Mouse (Mus musculus): Measurements from ENCODE around the gene Ccdc70. TPM values are rescaled to one million over a fixed set of nuclear protein-coding genes. Genes with fewer than 3 reads are reported as not detected.

Gene Ccdc70
- polyA plus RNA-seq, 1 experiment from 2014 or later: not detected

GRCm38 (mm10) chr8:22013034-22013707 is 43.6 kb downstream of the Ccdc70 start:
- no peak for DNase-seq
- 84% methylated on average over 24 of the region's 24 CpGs for WGBS
- no peak overlapping the region for H3K4me3 ChIP-seq (replicated peaks; ENCODE audit: low read depth, low read length)
- no peaks in the 10 kb centered on the region for H3K9me3 ChIP-seq (ENCODE audit: control insufficient read depth, low read length)
- no peak overlapping the region for H3K27ac ChIP-seq (replicated peaks; ENCODE audit: low read depth, low read length)
- no peaks in the 10 kb centered on the region for H3K4me1 ChIP-seq (ENCODE audit: control insufficient read depth, insufficient read depth, low read length)
- H3K9ac ChIP-seq (replicated peaks; ENCODE audit: low read length): no peak overlapping the region
- no peak; the same call in 1 of the 2 replicates for ATAC-seq (ENCODE audit: low FRiP score, low TSS enrichment)
- no peak overlapping the region for H3K4me2 ChIP-seq (ENCODE audit: low read length)
- no peaks in the 10 kb centered on the region for H3K27me3 ChIP-seq (ENCODE audit: control insufficient read depth, insufficient read depth, low read length)
- no peaks in the 10 kb centered on the region for H3K36me3 ChIP-seq (ENCODE audit: control insufficient read depth, insufficient read depth, low read length)

- Histone ChIP-seq H3K4me3 (replicated peaks; ENCODE audit: low read depth, low read length) (no peak overlapping the region), H3K9me3 (ENCODE audit: control insufficient read depth, low read length) (no peaks in the 10 kb centered on the region), H3K27me3 (ENCODE audit: control insufficient read depth, insufficient read depth, low read length) (no peaks in the 10 kb centered on the region), H3K4me1 (ENCODE audit: control insufficient read depth, insufficient read depth, low read length) (no peaks in the 10 kb centered on the region), H3K27ac (replicated peaks; ENCODE audit: low read depth, low read length) (no peak overlapping the region), H3K9ac (replicated peaks; ENCODE audit: low read length) (no peak overlapping the region), H3K36me3 (ENCODE audit: control insufficient read depth, insufficient read depth, low read length) (no peaks in the 10 kb centered on the region), H3K4me2 (ENCODE audit: low read length) (no peak overlapping the region)
- ATAC-seq (ENCODE audit: low FRiP score, low TSS enrichment) (no peak), DNase-seq (no peak)
- 82% methylated on average over 7 of the region's 7 CpGs for WGBS
Measured at GRCm38 (mm10) chr8:22017731-22018130, 48.2 kb downstream of the Ccdc70 start.

GRCm38 (mm10) chr8:22019498-22019897 is 49.9 kb downstream of the Ccdc70 start:
- no peaks in the 10 kb centered on the region for H3K4me1 ChIP-seq (ENCODE audit: control insufficient read depth, insufficient read depth, low read length)
- ATAC-seq (ENCODE audit: low FRiP score, low TSS enrichment) (no peak), DNase-seq (no peak)
- H3K9me3 ChIP-seq (ENCODE audit: control insufficient read depth, low read length): no peaks in the 10 kb centered on the region
- H3K4me2 ChIP-seq (ENCODE audit: low read length): no peak overlapping the region
- WGBS: 92% methylated on average over 5 of the region's 5 CpGs
- no peak overlapping the region for H3K4me3 ChIP-seq (replicated peaks; ENCODE audit: low read depth, low read length)
- H3K9ac ChIP-seq (replicated peaks; ENCODE audit: low read length): no peak overlapping the region
- no peaks in the 10 kb centered on the region for H3K27me3 ChIP-seq (ENCODE audit: control insufficient read depth, insufficient read depth, low read length)
- no peak overlapping the region for H3K27ac ChIP-seq (replicated peaks; ENCODE audit: low read depth, low read length)
- H3K36me3 ChIP-seq (ENCODE audit: control insufficient read depth, insufficient read depth, low read length): no peaks in the 10 kb centered on the region

GRCm38 (mm10) chr8:22022244-22022643 is 52.7 kb downstream of the Ccdc70 start:
- H3K4me3 ChIP-seq (replicated peaks; ENCODE audit: low read depth, low read length): no peak overlapping the region
- no peaks in the 10 kb centered on the region for H3K36me3 ChIP-seq (ENCODE audit: control insufficient read depth, insufficient read depth, low read length)
- no peaks in the 10 kb centered on the region for H3K9me3 ChIP-seq (ENCODE audit: control insufficient read depth, low read length)
- no peak overlapping the region for H3K9ac ChIP-seq (replicated peaks; ENCODE audit: low read length)
- H3K27ac ChIP-seq (replicated peaks; ENCODE audit: low read depth, low read length): no peak overlapping the region
- DNase-seq (peak; percentile 2), ATAC-seq (ENCODE audit: low FRiP score, low TSS enrichment) (no peak)
- no peaks in the 10 kb centered on the region for H3K27me3 ChIP-seq (ENCODE audit: control insufficient read depth, insufficient read depth, low read length)
- no peak overlapping the region for H3K4me2 ChIP-seq (ENCODE audit: low read length)
- WGBS: 61% methylated on average over 7 of the region's 7 CpGs
- no peaks in the 10 kb centered on the region for H3K4me1 ChIP-seq (ENCODE audit: control insufficient read depth, insufficient read depth, low read length)

Other genes with a start within 250 kb of the Ccdc70 start
- gene Defa24, start 235.3 kb upstream of the Ccdc70 start, polyA plus RNA-seq (2014; fragmentation: Nextera tagmentation; extraction: Ambion mirVana): not detected in 2 replicates
- not detected in 2 replicates for gene Defb50, start 146.2 kb upstream of the Ccdc70 start, polyA plus RNA-seq (2014; fragmentation: Nextera tagmentation; extraction: Ambion mirVana)
- gene Defb2, start 129.8 kb upstream of the Ccdc70 start, polyA plus RNA-seq (2014; fragmentation: Nextera tagmentation; extraction: Ambion mirVana): not detected in 2 replicates
- not detected in 2 replicates for gene Defb10, start 110.9 kb upstream of the Ccdc70 start, polyA plus RNA-seq (2014; fragmentation: Nextera tagmentation; extraction: Ambion mirVana)
- not detected in 2 replicates for gene Defb9, start 84.4 kb upstream of the Ccdc70 start, polyA plus RNA-seq (2014; fragmentation: Nextera tagmentation; extraction: Ambion mirVana)
- gene Defb11, start 63.4 kb upstream of the Ccdc70 start, polyA plus RNA-seq (2014; fragmentation: Nextera tagmentation; extraction: Ambion mirVana): 2.4 TPM in 1 of 2 replicates, not detected in the other
- not detected in 2 replicates for gene Defb15, start 37.1 kb upstream of the Ccdc70 start, polyA plus RNA-seq (2014; fragmentation: Nextera tagmentation; extraction: Ambion mirVana)
- not detected in 2 replicates for gene Defb35, start 31.4 kb upstream of the Ccdc70 start, polyA plus RNA-seq (2014; fragmentation: Nextera tagmentation; extraction: Ambion mirVana)
- not detected in 2 replicates for gene Defb13, start 23.0 kb upstream of the Ccdc70 start, polyA plus RNA-seq (2014; fragmentation: Nextera tagmentation; extraction: Ambion mirVana)
- gene Fam90a1a, start 11.1 kb upstream of the Ccdc70 start, polyA plus RNA-seq (2014; fragmentation: Nextera tagmentation; extraction: Ambion mirVana): not detected in 2 replicates
- gene Atp7b, start 90.5 kb downstream of the Ccdc70 start, polyA plus RNA-seq (2014; fragmentation: Nextera tagmentation; extraction: Ambion mirVana): 1.5 TPM in 2 replicates
- gene Alg11, start 90.9 kb downstream of the Ccdc70 start, polyA plus RNA-seq (2014; fragmentation: Nextera tagmentation; extraction: Ambion mirVana): 27.0 and 37.3 TPM in 2 replicates
- gene Nek5, start 155.3 kb downstream of the Ccdc70 start, polyA plus RNA-seq (2014; fragmentation: Nextera tagmentation; extraction: Ambion mirVana): 0.28 and 0.49 TPM in 2 replicates
- gene Nek3, start 196.7 kb downstream of the Ccdc70 start, polyA plus RNA-seq (2014; fragmentation: Nextera tagmentation; extraction: Ambion mirVana): 6.1 and 9.2 TPM in 2 replicates
- 8.3 and 15.5 TPM in 2 replicates for gene Ckap2, start 216.0 kb downstream of the Ccdc70 start, polyA plus RNA-seq (2014; fragmentation: Nextera tagmentation; extraction: Ambion mirVana)
- 36.1 and 39.9 TPM in 2 replicates for gene Vps36, start 223.0 kb downstream of the Ccdc70 start, polyA plus RNA-seq (2014; fragmentation: Nextera tagmentation; extraction: Ambion mirVana)

Data from midbrain, embryonic 14.5 days (tissue).